Mouse (Mus musculus): ENCODE data around the gene Stk10.
"Not testable (repeated sequence)": the region's sequence is repeated elsewhere in the genome, so short reads cannot be mapped to it uniquely, and the experiment has no call there.

Stk10 gene

GRCm38 (mm10) chr11:32532765-32533481 lies at the start of gene Stk10:
TSS of gene Stk10 (plus strand) at chr11:32533305.
- DNase-seq, result peak; percentile 89

GRCm38 (mm10) chr11:32485290-32485689 lies 47.8 kb upstream of the Stk10 start:
- DNase-seq, result no peak

- no peak for DNase-seq
These were observed 46.5 kb upstream of the Stk10 start for GRCm38 (mm10) chr11:32486621-32487020.

GRCm38 (mm10) chr11:32487501-32487900 lies 45.6 kb upstream of the Stk10 start:
- DNase-seq, result no peak

- DNase-seq, result no peak
These were observed 44.8 kb upstream of the Stk10 start for GRCm38 (mm10) chr11:32488344-32488743.

GRCm38 (mm10) chr11:32488808-32489670 lies 44.1 kb upstream of the Stk10 start:
- no peak for DNase-seq

GRCm38 (mm10) chr11:32491079-32491478 lies 42.0 kb upstream of the Stk10 start:
- no peak for DNase-seq

- peak; percentile 18 for DNase-seq
These were observed 39.8 kb upstream of the Stk10 start for GRCm38 (mm10) chr11:32493312-32493711.

GRCm38 (mm10) chr11:32495283-32495682 lies 37.8 kb upstream of the Stk10 start:
- no peak for DNase-seq

- DNase-seq, result peak; percentile 62
These were observed 34.2 kb upstream of the Stk10 start for GRCm38 (mm10) chr11:32498757-32499535.

- DNase-seq, result no peak
These were observed 33.2 kb upstream of the Stk10 start for GRCm38 (mm10) chr11:32499931-32500330.

- no peak for DNase-seq
These were observed 29.4 kb upstream of the Stk10 start for GRCm38 (mm10) chr11:32503711-32504110.

GRCm38 (mm10) chr11:32505091-32505739 lies 27.9 kb upstream of the Stk10 start:
- no peak for DNase-seq

GRCm38 (mm10) chr11:32510930-32511329 lies 22.2 kb upstream of the Stk10 start:
- DNase-seq, result no peak

- DNase-seq, result not testable (repeated sequence)
These were observed 18.3 kb upstream of the Stk10 start for GRCm38 (mm10) chr11:32514853-32515252.

- DNase-seq, result no peak
These were observed 17.0 kb upstream of the Stk10 start for GRCm38 (mm10) chr11:32516091-32516490.

GRCm38 (mm10) chr11:32516916-32517712 lies 16.0 kb upstream of the Stk10 start:
- DNase-seq, result no peak

GRCm38 (mm10) chr11:32518770-32519169 lies 14.3 kb upstream of the Stk10 start:
- no peak for DNase-seq

GRCm38 (mm10) chr11:32519354-32519753 lies 13.8 kb upstream of the Stk10 start:
- no peak for DNase-seq

GRCm38 (mm10) chr11:32521246-32521645 lies 11.9 kb upstream of the Stk10 start:
- DNase-seq, result no peak

GRCm38 (mm10) chr11:32524122-32524920 lies 8.8 kb upstream of the Stk10 start:
- DNase-seq, result no peak
